Mouse (Mus musculus) stomach, postnatal 0 days (tissue): ENCODE results near the gene Atp2b1.

Experiments
- CTCF ChIP-seq: IDR thresholded peaks from 2 replicates; pipeline ENCODE4 v1.5.1; 2016; ENCODE audit warnings: antibody characterized with exemption, low read depth, mild to moderate bottlenecking, moderate library complexity
- EP300 ChIP-seq: optimal IDR thresholded peaks from 2 replicates; pipeline ENCODE3; 2016; ENCODE audit warnings: antibody characterized with exemption

- TF ChIP-seq CTCF (no peak), EP300 (no peak)
These were observed 96.9 kb downstream of the Atp2b1 start for GRCm38 (mm10) chr10:99011084-99011483.
